Mouse (Mus musculus) granulocyte monocyte progenitor cell, adult 5-6 weeks (primary cell): ENCODE measurements around the gene C1qtnf7. TPM values are rescaled to one million over a fixed set of nuclear protein-coding genes. Genes with fewer than 3 reads are reported as not detected.

Experiments used
- ATAC-seq: replicated peaks from 2 replicates; pipeline ENCODE4 v1.8.0; 2016; ENCODE audit warnings: mild to moderate bottlenecking, moderate TSS enrichment, inconsistent platforms; ENCODE audit not compliant: poor library complexity, severe bottlenecking
- total RNA-seq, 2 experiments: library from RNA; stranded (forward) in 1 of 2; stranded (reverse) in 1 of 2; fragments of 200-712, 200-1000 nt in 1 of 2; fragments of >200 nt in 1 of 2; fragmentation: Nextera tagmentation in 1 of 2; gene quantifications; 2 replicates each; pipeline ENCODE4 v1.2.3; 2014 to 2017

Gene C1qtnf7
- total RNA-seq, 2 experiments from 2014 or later = not detected

DNA sequence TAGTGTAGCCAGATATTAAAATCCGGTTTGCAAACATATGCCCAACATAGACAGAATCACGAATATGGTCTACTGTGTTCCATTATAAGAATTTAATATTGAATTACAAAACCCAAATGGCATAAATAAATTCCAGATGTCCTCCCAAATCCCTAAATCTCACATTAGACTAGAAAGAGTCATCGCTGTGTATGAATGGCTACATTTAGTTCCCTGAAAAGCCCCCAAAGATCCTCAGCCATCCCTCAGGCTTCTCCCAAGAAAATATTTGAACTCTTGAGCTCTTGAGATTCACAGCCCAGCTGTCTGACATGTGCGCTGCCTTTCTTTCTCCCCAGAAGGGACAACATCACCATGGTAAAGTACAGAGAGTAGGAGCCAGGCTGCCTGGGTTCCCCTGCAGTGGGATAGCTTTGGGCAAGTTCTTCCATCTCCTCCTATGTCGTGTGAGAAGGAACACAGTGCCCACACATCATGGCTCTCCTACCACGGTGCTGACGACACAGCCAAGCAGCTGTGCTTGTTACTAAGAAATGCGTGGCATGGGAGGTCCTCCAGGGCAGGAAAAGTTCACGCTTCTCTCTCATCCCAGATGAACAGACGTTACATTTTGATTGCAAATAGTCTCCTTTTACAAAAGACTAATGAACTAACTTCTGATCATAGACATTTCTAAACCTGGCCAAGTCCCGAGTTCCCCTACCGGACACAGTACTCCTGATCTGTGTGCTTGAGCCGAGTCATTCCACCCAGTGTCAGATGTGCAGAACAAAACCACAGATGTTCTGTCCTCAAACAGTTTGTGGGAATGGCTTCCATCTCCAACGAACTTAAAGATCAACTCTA, 23.2 kb downstream of the C1qtnf7 start:
- no peak for ATAC-seq

DNA sequence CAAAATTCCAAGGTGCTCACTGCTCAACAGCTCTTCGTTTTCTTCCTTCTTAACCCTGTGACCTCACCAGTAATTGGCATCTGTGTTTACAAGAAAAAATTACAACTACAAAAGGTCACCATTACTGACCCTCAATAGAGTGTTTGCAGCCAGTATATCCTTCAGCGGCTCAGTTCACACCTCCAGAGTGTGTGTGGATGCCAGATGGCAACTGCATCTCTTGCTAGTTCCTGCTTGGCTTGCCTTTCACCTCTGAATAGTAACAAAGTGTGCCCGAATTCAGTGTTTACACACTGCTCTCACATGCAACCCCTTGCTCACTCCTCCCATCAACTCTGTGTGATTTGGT, 23.8 kb downstream of the C1qtnf7 start:
- no peak for ATAC-seq

DNA sequence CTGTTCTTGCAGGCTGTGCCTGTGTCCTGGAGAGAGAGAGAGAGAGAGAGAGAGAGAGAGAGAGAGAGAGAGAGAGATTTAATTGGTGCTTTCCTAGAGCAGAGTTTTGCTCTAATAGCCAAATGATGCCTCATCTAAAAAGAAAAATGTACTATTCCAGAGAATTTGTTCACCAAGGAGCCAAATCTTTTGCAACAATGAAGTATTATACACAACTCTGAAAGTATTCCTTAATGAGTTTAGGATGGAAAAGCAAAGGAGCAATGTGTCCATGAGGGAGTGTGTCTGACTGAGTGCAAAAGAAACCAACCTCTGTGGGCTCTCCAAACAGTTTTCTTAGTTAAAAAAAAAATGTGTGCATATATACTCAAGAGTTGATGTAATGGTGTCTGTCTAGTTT, 24.5 kb downstream of the C1qtnf7 start:
- no peak for ATAC-seq

- ATAC-seq = no peak
Observed at GRCm38 (mm10) chr5:43541492-43541891, 26.2 kb downstream of the C1qtnf7 start.

DNA sequence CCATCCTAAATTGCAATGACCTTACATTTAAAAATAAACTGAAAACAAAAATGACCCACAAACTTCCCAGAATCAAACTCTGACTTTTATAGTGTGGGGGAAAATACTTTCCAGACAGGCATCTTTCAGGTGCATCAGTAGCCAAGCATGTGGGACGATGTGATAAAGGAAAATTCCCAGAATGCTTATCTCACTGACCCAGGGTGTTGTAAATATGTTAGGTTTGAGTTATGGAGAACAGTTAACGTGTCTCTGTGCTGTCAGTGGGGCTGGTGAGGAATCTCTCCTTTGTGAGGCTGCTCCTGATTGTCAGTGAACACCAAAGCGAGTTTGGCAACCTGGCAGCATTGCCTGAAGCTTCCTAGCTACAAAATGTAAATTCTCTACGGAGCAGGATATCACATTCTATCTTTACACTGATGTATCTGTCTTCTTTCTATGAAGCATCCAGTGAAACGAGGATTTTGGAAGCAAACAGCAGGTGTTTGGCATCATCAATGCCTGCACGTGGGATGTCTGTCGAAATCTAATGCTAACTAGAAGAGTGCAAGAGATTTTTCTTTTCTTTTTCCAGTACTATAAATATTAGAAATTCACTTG, 27.0 kb downstream of the C1qtnf7 start:
- ATAC-seq = no peak

DNA sequence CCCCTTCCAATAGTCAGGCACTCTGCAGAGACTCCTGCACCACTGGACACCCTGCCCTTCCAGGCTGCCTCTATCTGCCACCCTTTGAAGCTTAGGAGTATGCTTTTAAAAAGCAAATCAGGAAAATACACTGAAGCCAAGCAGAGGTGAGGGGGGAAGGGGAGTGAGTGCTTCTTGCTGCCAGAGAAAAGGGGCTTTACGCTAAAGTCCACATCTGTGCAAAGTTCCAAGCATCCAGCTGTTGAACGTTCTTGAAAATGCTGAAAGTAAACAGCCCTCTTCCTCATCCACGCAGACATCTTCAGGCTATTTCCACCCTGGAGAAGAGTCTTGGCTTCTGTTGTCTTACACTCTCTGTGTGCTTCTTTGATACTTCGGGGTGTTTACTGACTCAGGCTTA, 34.6 kb downstream of the C1qtnf7 start:
- ATAC-seq = no peak

- no peak for ATAC-seq
Observed at GRCm38 (mm10) chr5:43550444-43550843, 35.1 kb downstream of the C1qtnf7 start.

DNA sequence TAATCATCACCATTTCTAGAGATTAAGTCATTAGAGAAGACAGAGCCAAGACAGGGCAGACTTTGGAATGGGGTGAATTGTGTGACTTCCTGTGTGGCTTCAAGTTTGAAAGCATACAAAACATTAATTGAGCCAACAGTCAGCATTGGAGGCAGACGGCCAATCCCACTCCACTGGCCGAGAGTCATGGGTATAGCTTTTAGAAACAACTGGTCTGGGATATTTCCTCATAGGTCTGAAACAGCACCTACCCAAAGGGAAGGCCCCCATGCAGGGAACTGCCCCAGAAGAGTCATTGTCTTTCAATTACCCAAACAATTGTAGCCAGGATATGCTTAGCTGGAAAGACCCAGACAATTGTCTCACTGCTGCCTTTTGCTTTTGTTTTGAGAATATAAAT, 39.5 kb downstream of the C1qtnf7 start:
- no peak for ATAC-seq

DNA sequence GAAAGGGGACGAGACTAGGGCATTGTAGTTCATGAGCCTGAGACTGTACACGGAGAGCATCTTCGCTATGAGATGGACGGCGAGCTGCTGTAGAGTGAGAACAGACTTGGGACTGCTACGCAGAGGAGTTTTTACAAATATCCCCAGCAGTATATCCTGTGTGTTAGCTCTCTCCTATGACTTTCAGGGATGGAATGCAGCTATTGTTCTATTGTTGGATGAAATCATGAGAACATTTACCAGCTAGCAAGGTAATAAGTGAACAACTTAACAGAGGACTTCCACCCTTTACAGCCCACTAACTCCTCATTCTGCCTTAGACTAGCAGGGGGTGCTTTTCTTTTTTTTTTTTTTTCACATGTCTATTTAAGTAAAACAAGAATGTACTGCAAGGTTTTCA, 40.1 kb downstream of the C1qtnf7 start:
- no peak for ATAC-seq

GRCm38 (mm10) chr5:43557436-43557835, 42.1 kb downstream of the C1qtnf7 start:
- no peak for ATAC-seq

DNA sequence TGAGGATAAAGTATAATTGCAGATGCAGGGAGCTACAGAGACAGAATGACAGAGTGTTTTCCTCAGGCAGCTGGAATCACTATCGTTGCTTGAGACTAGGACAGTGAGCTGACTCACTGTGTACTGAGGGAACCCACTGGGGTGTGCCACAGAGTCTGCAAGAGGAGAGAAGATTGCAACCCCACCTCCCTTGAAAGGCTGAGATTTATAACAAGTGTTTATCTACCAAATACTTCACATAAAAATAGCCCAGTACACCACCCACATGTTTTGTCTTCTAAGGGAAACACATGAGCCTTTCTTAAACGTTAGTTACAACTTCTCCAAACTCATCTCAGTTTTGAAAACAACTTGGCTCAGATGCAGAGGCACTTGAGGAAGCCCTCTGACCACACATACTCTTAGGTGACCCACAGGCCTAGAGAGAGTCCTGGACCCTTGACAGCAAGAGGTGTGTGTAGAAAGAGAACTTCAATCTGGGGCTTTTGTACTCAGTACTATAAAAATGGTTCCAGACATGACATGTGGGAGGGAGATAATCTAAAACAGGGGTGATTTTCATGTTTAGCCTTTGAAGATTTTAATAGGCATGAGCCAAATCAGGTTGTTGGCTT, 46.4 kb downstream of the C1qtnf7 start:
- ATAC-seq = no peak

- no peak for ATAC-seq
Observed at GRCm38 (mm10) chr5:43569720-43570359, 54.5 kb downstream of the C1qtnf7 start.

GRCm38 (mm10) chr5:43582876-43583275, 67.5 kb downstream of the C1qtnf7 start:
- peak; percentile 77 for ATAC-seq

DNA sequence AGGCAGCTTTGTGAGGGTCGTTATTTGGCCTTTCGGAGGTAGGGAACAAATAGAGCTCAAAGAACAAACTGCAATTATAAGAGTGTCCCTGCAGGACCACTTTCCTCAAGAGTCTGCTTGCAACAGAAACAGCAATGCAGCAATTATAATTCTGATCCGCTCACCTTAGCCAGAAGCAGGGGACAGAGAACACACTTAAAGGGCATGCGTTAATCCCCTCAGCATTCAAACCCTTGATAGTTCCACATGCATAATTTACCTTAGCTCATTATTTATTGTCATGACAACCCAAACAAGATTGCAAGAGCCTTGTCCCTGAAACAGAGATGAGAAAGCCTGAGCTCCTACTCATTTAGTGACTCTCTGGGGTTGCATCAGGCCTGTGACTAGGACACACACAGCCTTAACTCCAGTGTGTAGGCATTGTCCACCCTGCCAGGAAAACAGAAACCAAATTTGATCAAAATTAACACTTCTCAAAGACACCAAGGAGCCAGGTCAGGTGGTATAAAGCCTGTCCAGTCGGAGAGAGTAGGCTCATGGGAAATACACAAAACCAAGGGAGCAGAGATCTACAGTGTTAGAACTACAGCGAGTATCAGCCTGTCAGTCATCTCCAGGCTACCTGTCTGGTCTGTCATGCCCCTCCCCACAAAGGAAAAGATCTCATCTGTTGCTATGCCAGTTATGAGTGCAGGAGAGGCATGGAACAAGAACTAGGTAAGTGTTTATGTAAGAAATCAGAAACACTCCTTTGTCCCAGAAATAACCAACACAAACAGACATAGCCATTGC, 68.2 kb downstream of the C1qtnf7 start:
- ATAC-seq = no peak

- no peak for ATAC-seq
Observed at GRCm38 (mm10) chr5:43584464-43584863, 69.1 kb downstream of the C1qtnf7 start.

DNA sequence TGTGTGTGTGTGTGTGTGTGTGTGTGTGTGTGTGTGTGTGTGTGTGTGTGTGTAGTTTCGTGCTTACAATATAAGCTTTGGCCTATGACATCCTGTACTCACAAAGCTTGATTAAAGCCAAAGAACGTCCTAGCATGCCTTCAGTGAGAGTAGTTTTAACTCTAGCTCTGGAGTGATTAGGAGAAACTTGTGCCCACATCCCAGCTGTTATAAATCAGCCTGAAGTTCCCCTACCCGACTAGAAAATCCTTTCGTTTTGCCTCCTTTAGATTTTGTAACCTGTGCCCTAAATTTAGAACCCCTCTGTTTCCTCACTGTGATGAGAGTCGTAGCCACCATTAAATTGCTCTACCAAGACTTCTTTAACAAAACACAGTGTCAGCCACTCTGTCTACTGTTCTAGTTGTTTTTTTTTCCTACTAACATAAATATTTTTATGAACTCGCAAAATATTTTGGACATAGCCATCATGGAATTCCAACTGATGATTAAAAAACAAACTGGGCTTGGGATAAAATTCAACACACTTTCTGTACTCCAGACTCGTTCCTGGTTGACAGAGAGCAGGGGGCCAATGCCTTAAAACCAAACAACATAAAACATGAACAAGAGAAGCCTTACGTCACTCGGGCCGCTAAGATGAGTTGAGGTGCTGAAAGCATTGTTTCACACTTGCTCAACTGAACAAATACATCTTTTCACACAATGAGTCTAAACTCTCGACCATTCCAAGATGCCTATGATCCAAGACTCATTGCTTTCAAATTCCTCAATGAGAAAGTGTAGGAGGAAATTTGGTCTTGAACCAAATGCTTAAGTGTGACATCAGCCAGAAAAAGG, 70.3 kb downstream of the C1qtnf7 start:
- no peak for ATAC-seq

DNA sequence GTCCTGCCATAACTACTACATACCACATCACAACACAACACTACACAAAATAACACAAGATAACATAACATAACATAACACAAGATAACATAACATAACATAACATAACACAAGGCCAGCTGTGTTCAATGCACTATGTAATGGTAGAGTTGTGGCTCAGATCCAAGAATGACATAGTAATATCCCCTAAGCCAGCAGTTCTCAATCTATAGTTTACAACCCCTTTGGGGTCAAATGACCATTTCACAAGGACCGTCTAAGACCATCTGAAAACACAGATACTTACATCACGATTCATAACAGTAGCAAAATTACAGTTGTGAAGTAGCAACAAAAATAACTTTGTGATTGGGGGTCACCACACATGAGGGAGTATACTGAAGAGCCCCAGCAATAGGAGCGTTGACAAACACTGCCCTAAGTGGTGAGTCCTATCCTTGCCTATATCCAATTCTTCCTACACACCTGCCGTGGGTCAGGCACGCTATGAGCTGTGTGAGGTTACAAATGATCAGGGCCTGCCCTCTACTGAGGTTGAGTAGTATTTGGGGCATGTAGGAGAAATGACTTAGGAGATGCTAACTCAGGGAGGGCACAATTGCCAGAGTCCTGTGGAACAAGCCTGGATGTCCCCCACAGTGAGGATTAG, 73.6 kb downstream of the C1qtnf7 start:
- ATAC-seq = no peak

GRCm38 (mm10) chr5:43589440-43589830, 74.1 kb downstream of the C1qtnf7 start:
- ATAC-seq = no peak

GRCm38 (mm10) chr5:43590311-43590731, 75.0 kb downstream of the C1qtnf7 start:
- no peak for ATAC-seq
